Mouse (Mus musculus) megakaryocyte, embryonic 14.5 days (primary cell): ENCODE measurements at regions not wholly inside any gene's neighbourhood (a gene's known extent, or its start where the extent isn't known, plus 50 kb on each side); places are given as distances from the start of the nearest gene placed in this dataset.

Experiments used
- FLI1 ChIP-seq: IDR thresholded peaks from 2 replicates; pipeline ENCODE4 v1.6.1; 2012; ENCODE audit warnings: low read length, inconsistent platforms, mixed read lengths
- GATA1 ChIP-seq: IDR thresholded peaks from 3 replicates; pipeline ENCODE4 v1.6.1; 2012; ENCODE audit warnings: mixed read lengths, low read length, inconsistent platforms, borderline replicate concordance

DNA sequence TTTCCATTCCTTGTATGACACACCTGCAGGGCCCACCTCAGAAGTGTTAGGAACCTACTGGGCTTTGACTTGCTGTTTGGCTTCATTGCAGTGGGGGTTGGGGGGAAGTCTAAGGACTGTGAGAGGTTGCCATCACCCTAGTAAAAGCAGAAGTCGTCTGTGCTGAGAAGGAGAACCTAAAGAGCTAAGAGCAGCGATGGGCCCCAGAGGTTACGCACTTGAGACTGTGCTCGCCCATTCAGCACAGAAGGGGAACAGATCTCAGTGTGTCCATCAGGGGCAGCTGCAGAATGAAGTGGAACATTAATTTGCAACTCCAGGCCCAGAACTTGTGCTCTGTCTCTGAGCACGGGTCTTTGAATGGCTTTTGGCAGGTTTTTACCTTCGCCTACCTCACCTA, 267.5 kb upstream of the Cdyl start:
- TF ChIP-seq GATA1 (no peak), FLI1 (no peak)
